Mouse (Mus musculus): Measurements from ENCODE around the gene Cdkal1. TPM values are rescaled to one million over a fixed set of nuclear protein-coding genes. Genes with fewer than 3 reads are reported as not detected.

Gene Cdkal1
- total and polyA plus RNA-seq, 3 experiments, result 8.7 to 13.7 (median 9.5) TPM

- TF ChIP-seq ZNF384 (IDR thresholded peaks at IDR 0.05; ENCODE audit: low read depth, low read length) (no peak), POLR2A (IDR thresholded peaks at IDR 0.05; ENCODE audit: low read depth, low read length) (no peak)
- H3K4me2 ChIP-seq (ENCODE audit: insufficient read depth, low read depth, poor library complexity, severe bottlenecking), result no peak overlapping the region
- DNase-seq (ENCODE audit: extremely low read depth), result no peak
- no peaks in the 10 kb centered on the region for H3K9me3 ChIP-seq (replicated peaks; ENCODE audit: low read length)
- dilution Hi-C loops (cut with MboI; ENCODE audit: extremely low pct_ligation_motif_present, extremely low pct_unique_long_range_greater_than_20kb, low sequenced_read_pairs) (no loop called here), in situ Hi-C loops (cut with MboI; ENCODE audit: low pct_ligation_motif_present, low pct_unique_long_range_greater_than_20kb, low sequenced_read_pairs) (no loop called here)
- H3K4me3 ChIP-seq (replicated peaks in 1 of 3; ENCODE audit: low read depth in 2 of 3, low read length in 2 of 3, poor library complexity in 1 of 3), result no peak overlapping the region
- peaks cover 0 to 4% of the 10 kb centered on the region in 2 experiments for H3K36me3 ChIP-seq (replicated peaks in 1 of 2; ENCODE audit: control insufficient read depth in 1 of 2, insufficient read depth in 1 of 2, low read length in 1 of 2)
- H3K27me3 ChIP-seq (replicated peaks), result no peaks in the 10 kb centered on the region
- no peak overlapping the region for H3K9ac ChIP-seq (ENCODE audit: insufficient read depth, low read depth)
- H3K4me1 ChIP-seq (ENCODE audit: control insufficient read depth in 1 of 2, insufficient read depth in 2 of 2), result peaks cover 0 to 6% of the 10 kb centered on the region in 2 experiments; a peak in 1 of 4 replicates
- no peak overlapping the region for H3K27ac ChIP-seq (ENCODE audit: insufficient read depth, low read depth)
- H3K79me2 ChIP-seq (replicated peaks; ENCODE audit: control insufficient read depth, extremely low read depth, insufficient read depth, poor library complexity, severe bottlenecking), result no peaks in the 10 kb centered on the region
Observed at GRCm38 (mm10) chr13:29791439-29791838, 64.0 kb downstream of the Cdkal1 start.

- H3K4me2 ChIP-seq (ENCODE audit: insufficient read depth, low read depth, poor library complexity, severe bottlenecking), result no peak overlapping the region
- H3K36me3 ChIP-seq (replicated peaks in 1 of 2; ENCODE audit: control insufficient read depth in 1 of 2, insufficient read depth in 1 of 2, low read length in 1 of 2), result peaks cover 0 to 1% of the 10 kb centered on the region in 2 experiments
- no peak overlapping the region for H3K4me3 ChIP-seq (replicated peaks in 1 of 3; ENCODE audit: low read depth in 2 of 3, low read length in 2 of 3, poor library complexity in 1 of 3)
- H3K9ac ChIP-seq (ENCODE audit: insufficient read depth, low read depth), result no peak overlapping the region
- no peaks in the 10 kb centered on the region for H3K27me3 ChIP-seq (replicated peaks)
- no peak for DNase-seq (ENCODE audit: extremely low read depth)
- H3K79me2 ChIP-seq (replicated peaks; ENCODE audit: control insufficient read depth, extremely low read depth, insufficient read depth, poor library complexity, severe bottlenecking), result no peaks in the 10 kb centered on the region
- no peak for TF ChIP-seq ZNF384 (IDR thresholded peaks at IDR 0.05; ENCODE audit: low read depth, low read length)
- in situ Hi-C loops (cut with MboI; ENCODE audit: low pct_ligation_motif_present, low pct_unique_long_range_greater_than_20kb, low sequenced_read_pairs) (no loop called here), dilution Hi-C loops (cut with MboI; ENCODE audit: extremely low pct_ligation_motif_present, extremely low pct_unique_long_range_greater_than_20kb, low sequenced_read_pairs) (no loop called here)
- H3K4me1 ChIP-seq (ENCODE audit: control insufficient read depth in 1 of 2, insufficient read depth in 2 of 2), result peaks cover 0 to under 1% of the 10 kb centered on the region in 2 experiments; a peak in 1 of 4 replicates
- no peak overlapping the region for H3K27ac ChIP-seq (ENCODE audit: insufficient read depth, low read depth)
- no peaks in the 10 kb centered on the region for H3K9me3 ChIP-seq (replicated peaks; ENCODE audit: low read length)
Observed at GRCm38 (mm10) chr13:29786984-29787383, 68.5 kb downstream of the Cdkal1 start.

DNA sequence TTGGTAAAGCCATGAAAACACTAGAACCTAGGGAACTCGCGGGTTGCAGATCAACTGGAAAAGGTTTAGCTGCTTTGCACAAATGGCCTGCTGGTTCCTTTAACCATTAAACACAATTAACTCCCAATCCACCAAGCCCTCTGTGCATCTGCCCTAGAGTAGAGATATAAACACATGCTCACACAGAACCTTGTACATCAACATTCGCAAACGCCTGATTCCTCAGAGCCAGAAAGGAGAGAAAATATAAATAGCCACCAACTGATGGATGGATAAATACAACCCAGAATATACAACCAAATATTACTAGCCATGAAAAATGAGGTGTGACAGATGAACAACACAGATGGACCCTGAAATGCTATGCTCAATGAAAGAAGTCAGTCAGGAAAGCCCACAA lies 70.6 kb downstream of the Cdkal1 start:
- DNase-seq (ENCODE audit: extremely low read depth), result no peak
- Histone ChIP-seq H3K4me1 (ENCODE audit: control insufficient read depth in 1 of 2, insufficient read depth in 2 of 2) (no peaks in the 10 kb centered on the region), H3K9ac (ENCODE audit: insufficient read depth, low read depth) (no peak overlapping the region), H3K27me3 (replicated peaks) (no peaks in the 10 kb centered on the region), H3K4me2 (ENCODE audit: insufficient read depth, low read depth, poor library complexity, severe bottlenecking) (no peak overlapping the region), H3K36me3 (replicated peaks in 1 of 2; ENCODE audit: control insufficient read depth in 1 of 2, insufficient read depth in 1 of 2, low read length in 1 of 2) (peaks cover 0 to 4% of the 10 kb centered on the region in 2 experiments), H3K4me3 (replicated peaks in 1 of 3; ENCODE audit: low read depth in 2 of 3, low read length in 2 of 3, poor library complexity in 1 of 3) (no peak overlapping the region), H3K79me2 (replicated peaks; ENCODE audit: control insufficient read depth, extremely low read depth, insufficient read depth, poor library complexity, severe bottlenecking) (no peaks in the 10 kb centered on the region), H3K9me3 (replicated peaks; ENCODE audit: low read length) (no peaks in the 10 kb centered on the region), H3K27ac (ENCODE audit: insufficient read depth, low read depth) (no peak overlapping the region)
- in situ Hi-C loops (cut with MboI; ENCODE audit: low pct_ligation_motif_present, low pct_unique_long_range_greater_than_20kb, low sequenced_read_pairs), result no loop called here
- dilution Hi-C loops (cut with MboI; ENCODE audit: extremely low pct_ligation_motif_present, extremely low pct_unique_long_range_greater_than_20kb, low sequenced_read_pairs), result no loop called here
- TF ChIP-seq RAD21 (IDR thresholded peaks at IDR 0.05; ENCODE audit: low read depth, low read length) (no peak), CHD1 (IDR thresholded peaks at IDR 0.05; ENCODE audit: low read depth, low read length) (no peak), ELF1 (IDR thresholded peaks at IDR 0.05; ENCODE audit: low read depth, low read length) (no peak), JUND (conservative IDR thresholded peaks at IDR 0.05; ENCODE audit: low read depth, low read length) (no peak), ZNF384 (IDR thresholded peaks at IDR 0.05; ENCODE audit: low read depth, low read length) (no peak), SMC3 (IDR thresholded peaks at IDR 0.05; ENCODE audit: low read depth, low read length) (no peak), MXI1 (IDR thresholded peaks at IDR 0.05; ENCODE audit: low read depth, low read length) (no peak), POLR2A (IDR thresholded peaks at IDR 0.05; ENCODE audit: low read depth, low read length) (no peak), MAZ (IDR thresholded peaks at IDR 0.05; ENCODE audit: low read depth, low read length) (no peak)
